Mouse (Mus musculus) liver, adult 2 months (tissue): ENCODE data around the gene Slc9a4.

Experiments
- CTCF ChIP-seq: fragments of 200-500 bp; IDR thresholded peaks from 2 replicates; pipeline ENCODE4 v1.5.1; 2011; ENCODE audit warnings: low read depth, low read length, control low read depth
- POLR2A ChIP-seq: fragments of 200-500 bp; IDR thresholded peaks from 2 replicates; pipeline ENCODE4 v1.6.1; 2011; ENCODE audit warnings: low read length, control low read depth; ENCODE audit not compliant: insufficient read depth; ENCODE audit errors: extremely low read depth

DNA sequence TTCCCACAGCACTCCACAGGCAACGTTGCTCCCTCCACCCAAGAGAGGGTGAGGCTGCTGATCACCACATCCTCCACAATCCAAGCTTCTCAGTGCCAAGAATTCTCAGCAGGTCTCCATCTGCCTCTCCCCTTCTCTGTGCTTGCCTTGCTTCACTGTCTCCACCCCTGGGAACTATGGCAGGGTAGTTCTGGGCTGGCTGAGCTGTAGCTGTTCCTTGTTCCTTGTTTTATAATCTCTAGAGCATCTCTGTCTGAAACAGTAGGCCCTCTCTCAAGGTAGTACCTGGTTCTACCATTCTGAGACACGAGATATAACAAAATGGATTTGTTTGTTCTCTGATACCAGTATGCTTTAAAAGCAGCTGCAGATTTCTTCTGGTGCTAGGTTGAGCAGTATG, 68.4 kb downstream of the Slc9a4 start:
- no peak for TF ChIP-seq POLR2A
- no peak for TF ChIP-seq CTCF
